Mouse (Mus musculus): Measurements from ENCODE around the gene Gtpbp1. TPM values are rescaled to one million over a fixed set of nuclear protein-coding genes. Genes with fewer than 3 reads are reported as not detected.

The Gtpbp1 gene
- polyA plus RNA-seq, 1 experiment from 2014 or later: 45.5 TPM

- H3K27me3 ChIP-seq: no peaks in the 10 kb centered on the region
- H3K4me1 ChIP-seq: no peaks in the 10 kb centered on the region
- H3K4me3 ChIP-seq: no peak overlapping the region
- no peak overlapping the region for H3K4me2 ChIP-seq (replicated peaks)
- H3K36me3 ChIP-seq: no peaks in the 10 kb centered on the region
- no peaks in the 10 kb centered on the region for H3K9me3 ChIP-seq (replicated peaks)
- whole genome bisulfite sequencing: 89% methylated on average over 7 of the region's 7 CpGs
- H3K9ac ChIP-seq: no peak overlapping the region
- H3K27ac ChIP-seq: no peak overlapping the region
- no peak for ATAC-seq (ENCODE audit: low FRiP score)
Observed at GRCm38 (mm10) chr15:79749162-79749561, 58.5 kb downstream of the Gtpbp1 start.

GRCm38 (mm10) chr15:79750266-79750665 is 59.6 kb downstream of the Gtpbp1 start:
- no peak overlapping the region for H3K27ac ChIP-seq
- 86% methylated on average over 8 of the region's 8 CpGs for WGBS
- no peak overlapping the region for H3K9ac ChIP-seq
- H3K4me2 ChIP-seq (replicated peaks): no peak overlapping the region
- H3K27me3 ChIP-seq: no peaks in the 10 kb centered on the region
- no peaks in the 10 kb centered on the region for H3K36me3 ChIP-seq
- H3K9me3 ChIP-seq (replicated peaks): no peaks in the 10 kb centered on the region
- H3K4me1 ChIP-seq: no peaks in the 10 kb centered on the region
- no peak for ATAC-seq (ENCODE audit: low FRiP score)
- H3K4me3 ChIP-seq: no peak overlapping the region

GRCm38 (mm10) chr15:79751772-79752171 is 61.1 kb downstream of the Gtpbp1 start:
- H3K4me1 ChIP-seq: peaks cover 9% of the 10 kb centered on the region
- H3K36me3 ChIP-seq: no peaks in the 10 kb centered on the region
- WGBS: 90% methylated on average over 17 of the region's 17 CpGs
- no peak for ATAC-seq (ENCODE audit: low FRiP score)
- H3K9me3 ChIP-seq (replicated peaks): no peaks in the 10 kb centered on the region
- no peak overlapping the region; the same call in 1 of the 2 replicates for H3K27ac ChIP-seq
- no peaks in the 10 kb centered on the region for H3K27me3 ChIP-seq
- no peak overlapping the region for H3K4me2 ChIP-seq (replicated peaks)
- H3K9ac ChIP-seq: no peak overlapping the region
- no peak overlapping the region for H3K4me3 ChIP-seq

- Histone ChIP-seq H3K27me3 (no peaks in the 10 kb centered on the region), H3K4me1 (peaks cover 11% of the 10 kb centered on the region), H3K36me3 (no peaks in the 10 kb centered on the region), H3K4me2 (replicated peaks) (no peak overlapping the region), H3K4me3 (no peak overlapping the region), H3K9ac (no peak overlapping the region), H3K27ac (no peak overlapping the region), H3K9me3 (replicated peaks) (no peaks in the 10 kb centered on the region)
- 0 out of 2 replicates have a peak, but pooled peaks have one; percentile 25 for ATAC-seq (ENCODE audit: low FRiP score)
- 22% methylated on average over 11 of the region's 11 CpGs for whole genome bisulfite sequencing
Observed at GRCm38 (mm10) chr15:79752742-79753419, 62.2 kb downstream of the Gtpbp1 start.

GRCm38 (mm10) chr15:79753420-79753752 is 62.7 kb downstream of the Gtpbp1 start:
- no peak overlapping the region; the same call in 1 of the 2 replicates for H3K9ac ChIP-seq
- no peak overlapping the region for H3K4me2 ChIP-seq (replicated peaks)
- no peaks in the 10 kb centered on the region for H3K9me3 ChIP-seq (replicated peaks)
- ATAC-seq (ENCODE audit: low FRiP score): no peak; the same call in 1 of the 2 replicates
- peaks cover 11% of the 10 kb centered on the region for H3K4me1 ChIP-seq
- H3K4me3 ChIP-seq: no peak overlapping the region
- no peaks in the 10 kb centered on the region for H3K36me3 ChIP-seq
- 80% methylated on average over 3 of the region's 3 CpGs for WGBS
- no peak overlapping the region for H3K27ac ChIP-seq
- H3K27me3 ChIP-seq: no peaks in the 10 kb centered on the region

- Histone ChIP-seq H3K4me3 (no peak overlapping the region), H3K36me3 (no peaks in the 10 kb centered on the region), H3K27ac (no peak overlapping the region), H3K9ac (no peak overlapping the region; the same call in 1 of the 2 replicates), H3K9me3 (replicated peaks) (no peaks in the 10 kb centered on the region), H3K27me3 (no peaks in the 10 kb centered on the region), H3K4me1 (peaks cover 11% of the 10 kb centered on the region), H3K4me2 (replicated peaks) (no peak overlapping the region)
- ATAC-seq (ENCODE audit: low FRiP score): peak; percentile 31; the same call in 1 of the 2 replicates
- 54% methylated on average over 4 of the region's 4 CpGs for WGBS
Observed at GRCm38 (mm10) chr15:79753873-79754272, 63.2 kb downstream of the Gtpbp1 start.

- no peak overlapping the region for H3K27ac ChIP-seq
- H3K4me3 ChIP-seq: no peak overlapping the region
- no peaks in the 10 kb centered on the region for H3K9me3 ChIP-seq (replicated peaks)
- no peak overlapping the region for H3K4me2 ChIP-seq (replicated peaks)
- H3K4me1 ChIP-seq: peaks cover 11% of the 10 kb centered on the region
- no peak overlapping the region for H3K9ac ChIP-seq
- H3K27me3 ChIP-seq: no peaks in the 10 kb centered on the region
- 91% methylated on average over 4 of the region's 4 CpGs for whole genome bisulfite sequencing
- H3K36me3 ChIP-seq: no peaks in the 10 kb centered on the region
- no peak for ATAC-seq (ENCODE audit: low FRiP score)
Observed at GRCm38 (mm10) chr15:79755176-79755575, 64.5 kb downstream of the Gtpbp1 start.

- ATAC-seq (ENCODE audit: low FRiP score): no peak
- no peak overlapping the region for H3K4me3 ChIP-seq
- peaks cover 6% of the 10 kb centered on the region; the same call in 1 of the 2 replicates for H3K36me3 ChIP-seq
- H3K4me1 ChIP-seq: peaks cover 11% of the 10 kb centered on the region
- peak overlapping the region; percentile 44; the same call in 1 of the 2 replicates for H3K27ac ChIP-seq
- WGBS: 69% methylated on average over 8 of the region's 8 CpGs
- H3K4me2 ChIP-seq (replicated peaks): no peak overlapping the region
- H3K9ac ChIP-seq: peak overlapping the region; percentile 23; the same call in 1 of the 2 replicates
- H3K27me3 ChIP-seq: no peaks in the 10 kb centered on the region
- H3K9me3 ChIP-seq (replicated peaks): no peaks in the 10 kb centered on the region
Observed at GRCm38 (mm10) chr15:79755977-79756625, 65.5 kb downstream of the Gtpbp1 start.

- H3K9ac ChIP-seq: no peak overlapping the region
- no peak for ATAC-seq (ENCODE audit: low FRiP score)
- no peaks in the 10 kb centered on the region for H3K9me3 ChIP-seq (replicated peaks)
- WGBS: 92% methylated on average over 3 of the region's 3 CpGs
- no peak overlapping the region for H3K4me2 ChIP-seq (replicated peaks)
- H3K27ac ChIP-seq: no peak overlapping the region
- no peak overlapping the region for H3K4me3 ChIP-seq
- peaks cover 13% of the 10 kb centered on the region for H3K36me3 ChIP-seq
- no peaks in the 10 kb centered on the region for H3K27me3 ChIP-seq
- H3K4me1 ChIP-seq: peaks cover 11% of the 10 kb centered on the region
Observed at GRCm38 (mm10) chr15:79757118-79757517, 66.5 kb downstream of the Gtpbp1 start.

- WGBS: 90% methylated on average over 6 of the region's 6 CpGs
- Histone ChIP-seq H3K4me1 (peaks cover 10% of the 10 kb centered on the region), H3K9ac (no peak overlapping the region), H3K27me3 (no peaks in the 10 kb centered on the region), H3K36me3 (peaks cover 42% of the 10 kb centered on the region), H3K4me3 (no peak overlapping the region), H3K4me2 (replicated peaks) (no peak overlapping the region), H3K9me3 (replicated peaks) (no peaks in the 10 kb centered on the region), H3K27ac (no peak overlapping the region)
- no peak for ATAC-seq (ENCODE audit: low FRiP score)
Observed at GRCm38 (mm10) chr15:79760956-79761355, 70.3 kb downstream of the Gtpbp1 start.

- Histone ChIP-seq H3K4me2 (replicated peaks) (no peak overlapping the region), H3K36me3 (peaks cover 42% of the 10 kb centered on the region), H3K27ac (no peak overlapping the region), H3K4me1 (0 out of 2 replicates have a peak, but pooled peaks cover 4% of the 10 kb centered on the region), H3K9ac (no peak overlapping the region), H3K9me3 (replicated peaks) (no peaks in the 10 kb centered on the region), H3K4me3 (no peak overlapping the region), H3K27me3 (no peaks in the 10 kb centered on the region)
- ATAC-seq (ENCODE audit: low FRiP score): no peak
- WGBS: 92% methylated on average over 9 of the region's 9 CpGs
Observed at GRCm38 (mm10) chr15:79763001-79763400, 72.4 kb downstream of the Gtpbp1 start.

- Histone ChIP-seq H3K9me3 (replicated peaks) (no peaks in the 10 kb centered on the region), H3K27ac (no peak overlapping the region), H3K36me3 (peaks cover 42% of the 10 kb centered on the region), H3K27me3 (no peaks in the 10 kb centered on the region), H3K4me2 (replicated peaks) (no peak overlapping the region), H3K9ac (no peak overlapping the region), H3K4me3 (no peak overlapping the region), H3K4me1 (0 out of 2 replicates have a peak, but pooled peaks cover 4% of the 10 kb centered on the region)
- 96% methylated on average over 7 of the region's 7 CpGs for WGBS
- no peak for ATAC-seq (ENCODE audit: low FRiP score)
Observed at GRCm38 (mm10) chr15:79763601-79764246, 73.1 kb downstream of the Gtpbp1 start.

All from hindbrain, embryonic 12.5 days (tissue).